Mouse (Mus musculus) v-Abl transformed pro-B cells (cell line): ENCODE measurements around the gene Pck1.

Source experiments
- in situ Hi-C, 2 experiments: fragments of 400-800 bp; cut with MboI; formaldehyde crosslinking; loops; one replicate each; pipeline ENCODE4 v1.15.1; 2025; ENCODE audit not compliant: unreplicated experiment in 2 of 2

The Pck1 gene

DNA sequence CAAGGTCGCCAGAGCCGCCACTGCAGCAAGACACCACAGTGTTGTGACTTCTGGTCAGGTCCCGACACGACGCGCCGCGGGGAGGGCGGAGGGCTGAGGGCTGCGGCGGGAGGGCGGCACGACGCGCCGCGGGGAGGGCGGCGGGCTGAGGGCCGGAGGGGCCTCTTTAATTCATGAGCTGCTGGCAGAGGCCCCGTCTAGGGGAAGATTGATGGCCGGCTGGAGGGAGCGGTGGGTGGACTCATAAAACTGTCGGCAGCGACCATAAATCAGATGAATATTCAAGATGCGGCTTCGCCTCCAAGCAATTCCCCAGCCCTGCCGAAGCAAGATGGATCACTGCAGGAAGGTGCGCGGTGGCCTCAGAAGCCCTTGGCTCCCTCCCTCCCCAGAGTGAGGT is 18.6 kb downstream of the Pck1 start:
- in situ Hi-C loops = loop anchor here in 1 of 2 experiments (10.0 kb wide), 1 partner anchor 337 kb away; no protein-coding TSS in a partner anchor

DNA sequence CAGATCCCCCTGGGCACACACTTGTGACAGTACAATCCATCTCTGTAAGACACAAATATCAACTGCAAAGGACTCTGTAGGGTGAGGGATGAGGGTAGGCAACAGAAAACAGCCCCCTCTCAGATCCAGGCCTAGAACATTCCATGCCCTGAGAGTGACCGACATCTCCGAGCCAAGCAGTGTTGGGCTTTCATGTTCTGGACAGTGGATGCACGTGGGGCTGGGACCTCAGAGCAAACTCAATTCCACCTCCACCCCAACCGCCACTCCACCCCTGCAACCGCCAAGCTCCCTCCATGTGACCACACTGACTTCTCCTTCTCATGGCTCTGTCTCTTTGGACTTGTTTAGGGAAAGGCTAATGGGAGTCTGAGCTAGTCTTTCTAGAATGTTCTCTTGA is 19.1 kb downstream of the Pck1 start:
- in situ Hi-C loops = loop anchor here in 1 of 2 experiments (10.0 kb wide), 1 partner anchor 337 kb away; no protein-coding TSS in a partner anchor

DNA sequence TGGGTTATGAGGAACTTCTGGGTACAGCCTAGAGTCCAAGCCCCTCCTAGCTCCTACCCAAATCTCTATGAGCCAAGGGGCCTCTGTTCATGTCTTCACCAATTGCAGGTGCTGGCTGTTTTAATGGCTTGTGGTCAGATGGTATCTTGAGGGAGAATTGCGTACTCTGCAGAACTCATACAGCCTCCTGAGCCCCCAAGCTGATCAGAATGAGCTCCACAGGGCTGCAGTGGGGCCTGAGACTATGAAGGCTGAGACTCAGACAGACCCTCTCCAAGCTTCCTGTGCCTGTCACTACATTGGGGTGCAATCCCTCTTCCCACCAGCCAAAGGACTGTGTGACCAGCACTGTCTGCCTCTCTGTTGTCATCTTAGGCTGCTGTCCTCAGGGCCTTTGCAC is 19.5 kb downstream of the Pck1 start:
- in situ Hi-C loops = loop anchor here in 1 of 2 experiments (10.0 kb wide), 1 partner anchor 338 kb away; no protein-coding TSS in a partner anchor

DNA sequence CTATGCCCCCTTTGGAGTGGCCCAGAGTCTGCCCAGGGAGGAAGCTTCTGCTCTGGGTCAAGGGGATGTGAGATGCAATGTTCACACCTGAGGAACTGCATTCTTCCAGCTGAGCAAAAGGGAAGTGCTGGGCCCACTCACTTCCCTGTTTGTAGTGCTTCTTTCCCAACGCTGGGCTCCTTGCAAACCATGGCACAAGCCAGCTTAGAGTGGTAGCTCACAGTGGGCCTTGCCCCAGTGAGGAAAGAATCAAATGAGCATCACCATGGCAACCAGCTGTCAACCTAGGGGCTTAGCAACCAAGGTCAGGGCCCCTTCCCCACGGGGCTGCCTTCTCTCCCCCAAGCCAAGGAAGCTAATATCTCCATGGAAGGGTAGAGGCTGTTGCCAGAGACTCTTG is 20.2 kb downstream of the Pck1 start:
- in situ Hi-C loops = loop anchor here in 1 of 2 experiments (10.0 kb wide), 1 partner anchor 338 kb away; no protein-coding TSS in a partner anchor

DNA sequence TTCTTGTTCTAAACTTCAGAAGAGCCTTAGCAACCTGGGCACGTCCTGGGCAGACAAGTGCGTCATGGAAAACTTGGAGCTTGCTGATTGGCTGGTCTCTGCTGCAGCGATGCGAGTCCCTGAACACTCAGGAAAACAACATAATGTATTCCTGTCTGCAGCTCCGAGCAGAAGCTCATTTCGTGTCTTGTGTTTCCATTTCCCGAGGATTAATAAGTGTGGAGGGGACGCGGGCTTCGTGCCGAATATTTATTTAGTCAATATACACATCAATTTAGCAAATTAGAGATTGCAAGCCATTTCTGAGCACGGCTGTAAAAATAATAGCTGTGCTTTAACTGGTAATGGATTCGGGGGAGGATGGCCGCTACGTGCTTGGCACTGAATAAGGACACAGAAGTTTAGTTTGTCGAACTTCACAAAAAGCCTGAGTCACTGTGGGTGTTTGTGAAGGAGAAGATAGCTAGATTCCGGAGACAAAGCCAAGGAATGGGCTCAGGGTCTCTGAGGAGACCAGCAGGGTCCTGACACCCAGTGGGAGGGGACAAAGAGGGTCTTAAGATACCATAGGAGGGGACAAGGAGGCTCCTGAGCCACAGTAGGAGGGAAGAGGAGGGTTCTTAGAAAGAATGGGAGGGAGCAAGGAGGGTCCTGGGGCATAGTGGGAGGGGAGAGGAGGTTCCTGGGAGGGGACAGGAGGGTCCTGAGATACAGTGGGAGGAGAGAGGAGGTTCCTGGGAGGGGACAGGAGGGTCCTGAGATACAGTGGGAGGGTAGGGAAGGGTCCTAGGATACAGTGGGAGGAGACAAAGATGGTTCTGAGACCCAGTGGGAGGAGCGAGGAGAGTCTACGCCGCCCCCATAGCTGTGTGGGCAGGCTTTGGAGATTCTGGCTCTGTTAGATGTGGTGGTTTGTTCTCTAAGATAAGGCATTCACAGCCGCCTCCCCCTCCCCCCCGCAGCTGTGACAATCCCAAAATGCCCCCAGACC is 21.0 kb downstream of the Pck1 start:
- in situ Hi-C loops = loop anchor here in 1 of 2 experiments (10.0 kb wide), 1 partner anchor 339 kb away; no protein-coding TSS in a partner anchor

DNA sequence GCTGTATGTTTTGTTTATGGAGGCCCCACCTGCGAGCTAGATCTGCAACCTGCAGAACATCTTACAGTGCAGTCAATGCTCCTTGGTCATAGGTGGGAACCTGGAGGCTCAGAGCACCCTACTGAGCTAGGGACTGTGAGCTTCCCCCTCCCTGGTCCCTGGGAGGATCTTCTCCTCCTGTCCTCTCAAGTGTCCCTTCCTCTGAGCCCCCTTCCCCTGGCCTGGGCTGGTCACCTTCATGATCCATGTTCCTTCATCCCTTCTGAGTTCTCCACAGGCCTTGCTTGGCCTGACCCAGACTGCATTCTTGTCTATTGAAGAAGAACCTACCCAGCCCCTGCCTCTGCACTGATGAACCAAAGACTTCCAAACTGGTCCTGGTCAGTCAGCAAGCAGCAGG is 21.7 kb downstream of the Pck1 start:
- in situ Hi-C loops = loop anchor here in 1 of 2 experiments (10.0 kb wide), 1 partner anchor 340 kb away; no protein-coding TSS in a partner anchor

DNA sequence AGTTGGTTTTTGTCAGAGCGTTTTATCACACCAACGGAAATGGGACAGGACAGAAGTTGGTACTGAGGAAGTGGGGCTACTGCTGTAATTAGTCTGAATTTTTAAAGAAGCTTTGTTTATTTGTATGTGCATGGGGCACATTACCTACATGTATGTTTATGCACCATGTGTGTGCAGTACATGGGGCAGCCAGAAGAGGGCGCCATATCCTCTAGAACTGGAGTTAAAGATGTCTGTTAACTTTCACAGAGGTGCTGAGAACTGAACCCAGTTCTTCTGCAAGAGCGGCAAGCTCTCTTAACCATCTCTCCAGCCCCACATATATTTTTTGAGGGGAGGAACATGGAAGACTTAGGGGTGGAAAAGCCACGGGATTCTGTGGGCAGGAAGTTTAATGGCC is 22.9 kb downstream of the Pck1 start:
- in situ Hi-C loops = loop anchor here (10.0 to 25.0 kb wide), 6 partner anchors 338 to 1512 kb away; partner anchors contain the start of gene Stx16 (in 1 of the 2)

DNA sequence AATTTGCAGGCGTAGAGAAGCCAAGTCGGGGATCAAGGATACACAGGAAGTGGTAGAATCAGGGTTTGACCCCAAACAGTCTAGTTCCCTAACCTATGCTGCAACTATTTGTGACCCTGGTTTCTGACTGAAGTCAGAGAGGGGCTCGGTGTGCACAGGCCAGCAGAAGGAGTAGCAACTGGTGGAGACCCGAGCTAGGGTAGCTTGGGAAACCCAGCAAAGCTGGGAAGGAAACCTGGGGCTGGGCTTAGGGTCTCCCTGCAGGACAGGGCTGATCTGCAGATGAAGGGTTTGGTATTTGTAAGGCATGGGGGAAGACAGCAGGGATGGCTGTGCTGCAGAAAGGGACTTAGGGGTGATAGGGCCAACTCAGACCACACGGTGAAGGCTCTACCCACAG is 24.6 kb downstream of the Pck1 start:
- in situ Hi-C loops = loop anchor here (10.0 to 25.0 kb wide), 6 partner anchors 340 to 1510 kb away; partner anchors contain the start of gene Stx16 (in 1 of the 2)

DNA sequence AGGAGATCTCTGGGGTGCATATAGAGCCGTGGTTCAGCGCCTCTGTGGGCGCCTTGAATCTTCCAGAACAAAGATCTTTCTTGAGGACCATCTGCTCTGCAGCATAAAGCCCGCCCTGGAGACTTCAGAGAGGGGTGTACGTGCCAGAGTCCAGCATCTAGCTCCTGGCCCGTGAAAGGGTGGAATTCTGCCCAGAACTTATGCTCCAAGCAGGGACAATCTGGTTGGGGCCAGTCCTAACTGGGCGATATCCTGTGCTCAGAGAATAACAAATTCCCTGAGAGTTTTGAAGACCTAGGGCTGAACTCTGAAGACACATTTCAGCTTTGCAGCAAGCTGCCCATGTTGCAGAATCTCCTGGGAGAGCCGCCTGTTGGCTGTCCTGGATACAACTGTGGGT is 25.1 kb downstream of the Pck1 start:
- in situ Hi-C loops = loop anchor here (10.0 to 25.0 kb wide), 6 partner anchors 341 to 1509 kb away; partner anchors contain the start of gene Stx16 (in 1 of the 2)

DNA sequence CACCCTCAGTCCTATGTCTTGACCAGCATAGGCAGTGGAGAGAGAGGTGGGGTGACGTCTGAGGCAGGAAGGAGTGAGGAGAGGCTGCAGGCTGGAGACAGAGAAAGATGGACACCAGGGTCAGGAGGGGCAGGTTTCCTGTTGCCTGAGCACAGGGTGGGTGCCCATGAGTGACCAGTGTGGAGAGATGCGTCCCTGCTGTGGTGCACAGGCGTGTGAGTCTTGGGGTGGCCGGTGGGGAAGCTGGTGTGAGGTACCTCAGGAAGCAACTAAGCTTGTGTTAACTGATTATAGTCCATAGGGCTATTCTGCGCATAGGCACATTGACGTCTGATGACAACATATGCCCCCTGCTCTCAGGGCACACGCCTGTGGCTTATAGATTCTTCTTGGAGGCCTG is 26.2 kb downstream of the Pck1 start:
- in situ Hi-C loops = loop anchor here (10.0 to 25.0 kb wide), 6 partner anchors 342 to 1508 kb away; partner anchors contain the start of gene Stx16 (in 1 of the 2)

DNA sequence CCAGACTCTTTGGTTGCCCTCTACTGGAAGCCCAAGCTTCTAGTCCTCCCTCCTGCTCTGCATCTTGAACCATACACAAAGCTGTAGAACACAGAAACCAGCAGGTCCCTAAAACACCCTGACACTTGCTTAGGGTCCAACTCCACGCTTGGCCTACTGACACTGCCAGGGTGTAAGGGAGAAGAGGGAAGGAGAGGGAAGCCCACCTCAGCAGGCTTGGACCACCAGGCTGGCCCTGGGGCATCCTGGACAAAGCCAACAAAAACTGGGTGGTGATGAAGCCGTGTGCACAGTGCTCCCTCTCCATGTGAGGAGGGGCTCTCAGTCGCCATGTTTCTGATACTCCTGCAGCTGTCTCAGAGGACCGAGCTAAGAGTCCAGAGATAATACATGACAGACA is 27.2 kb downstream of the Pck1 start:
- in situ Hi-C loops = loop anchor here (5.0 to 25.0 kb wide), 8 partner anchors 73 to 1507 kb away; partner anchors contain the start of gene Stx16 (in 1 of the 2)

DNA sequence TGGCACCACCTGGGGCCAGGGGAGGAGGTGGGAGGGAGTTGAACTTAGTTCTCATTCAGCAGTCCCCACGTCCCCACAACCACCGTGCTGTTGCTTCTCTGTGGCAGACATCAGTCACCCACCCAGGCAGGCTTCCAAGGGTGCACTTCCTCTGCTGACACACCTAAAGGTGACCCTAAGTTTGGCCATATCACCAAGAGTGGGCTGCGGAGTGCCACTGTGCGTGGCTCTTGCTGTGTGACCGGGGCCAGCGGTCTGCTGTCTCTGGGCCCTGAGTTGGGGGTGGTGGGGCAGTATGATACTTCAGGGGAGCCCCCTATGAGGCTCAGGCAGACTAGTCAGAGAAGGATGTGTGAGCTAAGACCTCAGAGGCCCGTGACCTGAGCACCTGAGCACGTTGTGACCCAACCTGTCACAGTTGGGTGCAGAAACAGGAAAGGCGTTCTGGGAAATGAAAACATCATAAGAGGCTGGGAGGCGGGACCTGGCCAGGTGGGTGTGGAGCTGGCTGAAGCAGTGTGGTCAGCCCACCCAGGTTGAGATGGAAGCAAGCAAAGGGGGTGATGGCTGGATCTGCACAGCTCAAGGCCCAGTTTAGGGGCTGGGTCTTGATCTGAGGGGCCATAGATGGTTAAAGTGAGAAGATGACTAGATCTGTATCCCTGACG is 28.0 kb downstream of the Pck1 start:
- in situ Hi-C loops = loop anchor here (5.0 to 25.0 kb wide), 8 partner anchors 74 to 1506 kb away; partner anchors contain the start of gene Stx16 (in 1 of the 2)

DNA sequence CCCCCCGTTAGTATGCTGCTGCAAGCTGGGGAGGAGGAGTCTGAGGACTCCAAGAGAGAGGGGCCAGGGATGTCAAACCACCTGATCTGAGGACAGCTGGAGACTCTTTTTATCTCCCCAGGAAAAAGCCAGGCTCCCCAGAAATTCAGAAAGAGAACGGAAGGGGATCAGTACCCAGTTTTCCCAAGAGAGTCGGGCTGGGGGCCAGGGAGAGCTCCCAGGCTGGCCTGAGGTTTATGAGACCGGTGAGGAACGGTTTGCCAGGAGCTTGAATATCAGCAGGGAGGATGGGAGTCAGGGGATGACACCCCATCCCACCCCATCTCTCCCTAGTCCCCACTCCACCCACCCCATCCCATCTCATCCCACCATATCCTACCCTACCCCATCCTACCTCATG is 28.6 kb downstream of the Pck1 start:
- in situ Hi-C loops = loop anchor here (5.0 to 25.0 kb wide), 8 partner anchors 74 to 1506 kb away; partner anchors contain the start of gene Stx16 (in 1 of the 2)

DNA sequence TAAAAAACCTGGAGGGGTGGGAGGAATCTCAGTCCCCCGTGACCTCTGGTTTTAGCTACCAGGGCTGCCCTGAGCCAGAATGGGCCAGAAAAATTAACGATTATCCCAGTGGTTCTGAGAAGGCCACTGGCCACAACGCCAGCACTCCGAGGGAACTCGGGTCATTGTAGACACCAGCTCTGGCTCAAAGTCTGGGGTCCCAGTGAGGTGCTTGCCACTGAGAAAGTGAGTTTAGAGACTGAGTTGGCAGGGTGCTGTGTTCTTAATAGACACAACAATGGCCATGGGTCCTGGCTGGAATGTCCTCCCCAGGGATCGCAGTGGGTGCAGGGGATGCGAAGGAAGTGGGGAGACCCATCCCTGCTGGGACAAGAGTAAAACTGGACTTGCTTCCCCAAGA is 29.1 kb downstream of the Pck1 start:
- in situ Hi-C loops = loop anchor here (5.0 to 25.0 kb wide), 8 partner anchors 75 to 1505 kb away; partner anchors contain the start of gene Stx16 (in 1 of the 2)

DNA sequence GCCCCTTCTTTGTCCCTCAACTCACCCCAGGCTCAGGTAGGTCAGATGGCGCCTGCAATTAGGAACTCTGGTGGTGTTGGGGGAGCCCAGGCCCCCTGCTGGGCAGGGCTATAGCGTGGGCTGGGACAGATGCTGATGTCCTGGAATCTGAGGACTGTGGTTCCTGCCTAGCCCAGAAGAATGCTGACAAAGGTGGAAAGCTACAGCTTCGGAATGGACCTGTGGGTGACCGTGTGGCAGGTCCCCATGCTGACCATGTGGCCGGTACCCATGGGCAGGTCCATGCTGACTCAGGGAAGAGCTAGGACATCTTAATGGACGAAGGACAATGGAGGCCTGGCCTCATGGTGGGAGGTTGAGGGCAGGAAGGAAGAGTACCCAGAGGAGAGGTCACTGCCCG is 29.9 kb downstream of the Pck1 start:
- in situ Hi-C loops = loop anchor here (5.0 to 25.0 kb wide), 8 partner anchors 75 to 1505 kb away; partner anchors contain the start of gene Stx16 (in 1 of the 2)

DNA sequence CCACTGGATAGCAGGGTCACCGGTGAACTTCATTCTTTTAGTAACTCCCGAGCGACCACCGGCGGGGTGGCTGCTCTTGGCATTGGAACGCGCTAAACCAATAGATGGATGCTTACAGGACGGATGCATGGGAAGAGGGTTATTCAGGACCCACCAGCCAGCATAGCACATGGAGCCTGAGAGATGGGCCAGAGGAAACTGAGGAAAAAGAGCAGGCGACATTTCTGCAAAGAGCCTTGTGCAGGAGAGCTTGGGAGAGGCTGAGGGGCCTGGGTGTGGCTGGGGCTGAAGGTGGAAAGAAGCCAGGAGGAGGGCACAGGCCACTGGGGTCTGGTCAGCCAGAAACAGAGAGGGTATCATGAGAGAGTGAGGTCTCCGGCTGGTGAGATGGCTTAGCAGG is 30.5 kb downstream of the Pck1 start:
- in situ Hi-C loops = loop anchor here (5.0 to 25.0 kb wide), 8 partner anchors 76 to 1504 kb away; partner anchors contain the start of gene Stx16 (in 1 of the 2)

DNA sequence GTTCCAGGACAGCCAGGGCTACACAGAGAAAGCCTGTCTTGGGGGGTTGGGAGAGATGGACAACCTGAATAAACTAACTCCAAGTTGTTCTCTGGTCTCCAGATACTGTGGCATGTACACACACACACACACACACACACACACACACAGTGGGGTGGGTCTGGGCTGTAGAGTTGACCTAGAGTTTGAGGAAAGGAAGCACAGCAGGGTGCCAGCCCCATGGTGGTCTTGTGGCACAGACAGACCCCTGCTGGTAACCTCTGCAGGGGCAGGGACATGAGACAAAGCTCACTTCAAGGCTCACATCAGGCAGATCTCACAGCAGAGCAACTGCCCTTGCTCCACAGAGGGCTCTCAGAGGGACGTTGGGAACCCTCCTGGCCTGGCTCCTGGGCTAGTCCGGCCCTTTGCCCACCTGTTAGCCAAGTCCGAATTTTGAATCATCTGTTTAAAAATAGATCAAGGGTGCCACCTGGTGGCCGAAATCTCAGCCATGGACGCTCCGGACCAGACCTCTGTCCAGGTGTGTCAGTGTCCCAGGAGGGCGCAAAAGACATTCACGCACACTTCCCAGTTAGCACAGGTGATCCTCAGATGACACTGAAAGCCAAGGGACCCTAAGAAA is 31.1 kb downstream of the Pck1 start:
- in situ Hi-C loops = loop anchor here (5.0 to 25.0 kb wide), 8 partner anchors 77 to 1503 kb away; partner anchors contain the start of gene Stx16 (in 1 of the 2)

DNA sequence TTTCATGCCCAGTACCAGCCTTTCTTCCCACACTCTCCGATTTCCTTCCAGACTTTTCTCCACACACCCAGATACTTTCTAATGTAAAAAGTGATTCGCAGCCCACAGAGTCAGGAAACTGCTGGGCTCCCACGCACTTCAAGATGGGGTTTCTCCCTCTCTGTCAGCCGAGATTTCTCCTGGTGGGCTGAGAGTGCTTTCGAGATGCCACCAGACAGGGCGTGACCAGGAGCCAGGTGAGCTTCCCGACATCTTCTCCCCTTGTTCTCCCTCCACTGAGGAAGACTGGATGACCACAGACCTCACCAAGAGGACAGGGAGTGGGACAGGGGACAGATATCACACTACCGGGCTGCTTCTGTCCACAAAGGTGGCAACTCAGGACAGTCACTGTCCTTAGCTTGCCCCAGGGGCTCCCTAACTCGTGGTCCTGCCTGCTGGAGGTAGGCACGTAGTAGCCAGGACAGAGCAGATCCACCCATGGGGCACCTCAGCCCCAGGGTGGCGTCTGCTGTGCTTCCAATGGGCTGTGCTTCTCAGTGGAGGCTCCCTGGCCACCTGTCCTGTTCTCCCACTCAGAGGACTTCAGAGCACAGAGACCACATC is 31.7 kb downstream of the Pck1 start:
- in situ Hi-C loops = loop anchor here (5.0 to 25.0 kb wide), 8 partner anchors 77 to 1503 kb away; partner anchors contain the start of gene Stx16 (in 1 of the 2)

DNA sequence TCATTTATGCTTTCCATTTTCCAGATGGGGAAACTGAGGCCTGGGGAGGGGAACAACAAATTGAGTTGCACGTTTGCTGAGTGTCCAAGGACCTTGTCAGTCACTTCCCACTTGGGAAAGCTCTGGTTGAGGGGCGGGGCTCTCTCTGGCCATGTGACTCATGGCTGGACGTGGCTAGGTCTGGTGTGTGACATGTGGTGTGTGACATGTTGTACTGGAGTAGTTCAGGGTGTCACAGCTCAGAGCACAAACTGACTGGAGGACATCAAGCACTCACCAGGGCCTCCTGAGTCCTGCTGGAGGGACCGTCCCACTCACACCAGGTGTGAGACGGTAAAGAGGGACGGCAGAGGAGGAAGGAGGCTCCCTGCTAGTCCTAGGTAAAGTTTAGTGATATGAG is 32.4 kb downstream of the Pck1 start:
- in situ Hi-C loops = loop anchor here (25.0 kb wide), 5 partner anchors 348 to 1502 kb away; partner anchors contain the start of gene Stx16 (in 1 of the 2)
